Mouse (Mus musculus) stomach, embryonic 14.5 days (tissue): Measurements from ENCODE around the gene Helt. TPM values are rescaled to one million over a fixed set of nuclear protein-coding genes. Genes with fewer than 3 reads are reported as not detected.

Experiments used
- ATAC-seq: fragments of 200-750 bp; cut with Nextera tagmentation; 2 replicates; pipeline ENCODE4 v1.8.0; 2017; ENCODE audit warnings: low read depth, moderate TSS enrichment; ENCODE audit not compliant: insufficient number of reproducible peaks, insufficient read depth, low FRiP score
- H3K27ac ChIP-seq: fragments of 300-500 bp; sonication (generic); 2 replicates; pipeline ENCODE4 v1.5.1; 2014; ENCODE audit warnings: mild to moderate bottlenecking, low read length, moderate library complexity, mixed read lengths
- H3K27me3 ChIP-seq: fragments of 300-500 bp; sonication (generic); 2 replicates; pipeline ENCODE4 v1.6.1; 2014; ENCODE audit warnings: low read length, control low read depth, mixed read lengths; ENCODE audit not compliant: control insufficient read depth, insufficient read depth
- H3K36me3 ChIP-seq: fragments of 300-500 bp; sonication (generic); 2 replicates; pipeline ENCODE4 v1.6.1; 2014; ENCODE audit warnings: mild to moderate bottlenecking, control low read depth, low read length, moderate library complexity, mixed read lengths; ENCODE audit not compliant: control insufficient read depth, insufficient read depth
- H3K4me1 ChIP-seq: fragments of 300-500 bp; sonication (generic); 2 replicates; pipeline ENCODE4 v1.6.1; 2014; ENCODE audit warnings: low read length, control low read depth, mixed read lengths; ENCODE audit not compliant: control insufficient read depth, insufficient read depth
- H3K4me2 ChIP-seq: fragments of 300-500 bp; sonication (generic); replicated peaks from 2 replicates; pipeline ENCODE4 v1.6.1; 2014; ENCODE audit warnings: low read depth, low read length, control low read depth
- H3K4me3 ChIP-seq: fragments of 300-500 bp; sonication (generic); 2 replicates; pipeline ENCODE4 v1.5.1; 2014; ENCODE audit warnings: low read depth, low read length, control low read depth
- H3K9ac ChIP-seq: fragments of 300-500 bp; sonication (generic); replicated peaks from 2 replicates; pipeline ENCODE4 v1.6.1; 2014; ENCODE audit warnings: low read depth, mild to moderate bottlenecking, control low read depth, low read length, moderate library complexity, mixed read lengths
- H3K9me3 ChIP-seq: fragments of 300-500 bp; sonication (generic); 2 replicates; pipeline ENCODE4 v1.6.1; 2016; ENCODE audit warnings: low read depth, low read length, control low read depth; ENCODE audit not compliant: control insufficient read depth
- WGBS: fragments of 180-500 bp; shearing (Covaris S2); extraction: QIAGEN DNeasy Blood & Tissue Kit; methylation state at CpG from one replicate; pipeline ENCODE4 v1.1.7; 2014; 5-methylcytosine and 5-hydroxymethylcytosine counted together
- polyA plus RNA-seq: library from polyadenylated mRNA; unstranded; fragments of >200 nt; fragmentation: Nextera tagmentation; extraction: Ambion mirVana; gene quantifications from 2 replicates; pipeline ENCODE4 v1.2.1, GENCODE M21; 2014

Gene Helt
- not detected in 2 replicates for polyA plus RNA-seq

DNA sequence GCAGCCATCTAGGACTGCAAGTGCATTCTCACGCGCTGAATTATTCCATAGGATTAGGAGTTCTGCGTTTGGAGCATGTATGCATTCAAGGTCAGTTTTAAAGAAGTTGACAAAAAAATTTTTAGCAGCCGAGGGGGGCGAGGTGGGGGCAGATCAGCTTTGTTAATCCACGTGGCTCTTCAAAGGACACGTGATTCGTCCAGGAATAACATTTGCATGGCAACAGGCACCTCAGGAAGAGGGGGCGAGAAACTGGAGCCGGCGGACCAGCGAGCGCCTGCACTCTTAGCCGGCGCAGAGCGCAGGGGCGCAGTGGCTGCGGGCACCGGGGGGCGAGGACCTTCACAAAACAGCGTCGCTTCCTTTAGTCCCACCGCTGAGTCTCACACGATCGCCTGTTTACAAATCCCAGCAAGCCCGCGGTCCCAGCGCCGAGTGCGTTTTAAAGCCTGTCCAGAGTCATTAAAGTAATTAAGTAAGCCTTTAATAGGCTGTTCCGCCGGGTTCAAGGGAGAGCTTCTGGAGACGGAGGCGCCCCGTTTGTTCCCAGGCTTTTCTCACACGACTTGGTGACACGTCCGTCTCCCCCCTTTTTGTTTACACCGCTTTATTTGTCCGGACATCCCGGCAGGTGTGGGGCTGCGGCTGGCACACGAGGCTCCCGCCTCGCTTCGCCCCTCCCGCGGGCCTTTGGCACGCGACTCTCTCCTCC is at the start of gene Helt:
Gene Helt (minus strand): TSS at position 491 of the 712 bp plus-strand sequence.
- Histone ChIP-seq H3K9me3 (no peaks in the 10 kb centered on the region), H3K27ac (no peak within 1 kb of the TSS), H3K4me1 (peaks cover 3% of the 10 kb centered on the region; the same call in 1 of the 2 replicates), H3K4me2 (no peak within 1 kb of the TSS), H3K4me3 (no peak within 1 kb of the TSS), H3K27me3 (peaks cover 68% of the 10 kb centered on the region), H3K9ac (no peak within 1 kb of the TSS; the same call in 1 of the 2 replicates), H3K36me3 (no peaks in the 10 kb centered on the region)
- 1% methylated on average over 50 of the region's 50 CpGs for WGBS
- no peak for ATAC-seq

DNA sequence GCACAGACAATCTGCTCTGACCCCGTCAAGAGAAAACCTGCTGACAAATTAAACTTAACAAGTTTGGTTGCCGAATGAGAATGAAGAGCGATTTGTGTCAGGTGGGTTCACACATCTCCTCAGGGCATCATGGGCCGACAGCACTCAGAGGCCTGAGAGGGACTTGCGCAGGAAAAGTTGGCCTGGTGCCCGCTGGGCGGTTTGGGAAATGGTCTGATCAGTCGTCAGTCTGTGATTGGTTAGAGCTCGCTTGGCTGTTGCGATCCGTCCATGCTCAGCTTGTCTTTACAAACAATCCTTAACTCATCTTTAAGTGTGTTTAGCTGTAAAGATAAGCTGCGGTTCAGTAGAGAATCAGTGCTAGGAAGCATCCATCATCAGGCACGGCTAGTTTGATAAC is 47.8 kb upstream of the Helt start:
- Histone ChIP-seq H3K4me1 (no peaks in the 10 kb centered on the region), H3K9me3 (no peaks in the 10 kb centered on the region), H3K27ac (no peak overlapping the region), H3K4me3 (no peak overlapping the region), H3K27me3 (no peaks in the 10 kb centered on the region), H3K36me3 (no peaks in the 10 kb centered on the region), H3K9ac (no peak overlapping the region), H3K4me2 (0 out of 2 replicates have a peak overlapping the region, but pooled peaks have one; percentile 13)
- ATAC-seq: no peak
- 46% methylated on average over 13 of the region's 13 CpGs for whole genome bisulfite sequencing

DNA sequence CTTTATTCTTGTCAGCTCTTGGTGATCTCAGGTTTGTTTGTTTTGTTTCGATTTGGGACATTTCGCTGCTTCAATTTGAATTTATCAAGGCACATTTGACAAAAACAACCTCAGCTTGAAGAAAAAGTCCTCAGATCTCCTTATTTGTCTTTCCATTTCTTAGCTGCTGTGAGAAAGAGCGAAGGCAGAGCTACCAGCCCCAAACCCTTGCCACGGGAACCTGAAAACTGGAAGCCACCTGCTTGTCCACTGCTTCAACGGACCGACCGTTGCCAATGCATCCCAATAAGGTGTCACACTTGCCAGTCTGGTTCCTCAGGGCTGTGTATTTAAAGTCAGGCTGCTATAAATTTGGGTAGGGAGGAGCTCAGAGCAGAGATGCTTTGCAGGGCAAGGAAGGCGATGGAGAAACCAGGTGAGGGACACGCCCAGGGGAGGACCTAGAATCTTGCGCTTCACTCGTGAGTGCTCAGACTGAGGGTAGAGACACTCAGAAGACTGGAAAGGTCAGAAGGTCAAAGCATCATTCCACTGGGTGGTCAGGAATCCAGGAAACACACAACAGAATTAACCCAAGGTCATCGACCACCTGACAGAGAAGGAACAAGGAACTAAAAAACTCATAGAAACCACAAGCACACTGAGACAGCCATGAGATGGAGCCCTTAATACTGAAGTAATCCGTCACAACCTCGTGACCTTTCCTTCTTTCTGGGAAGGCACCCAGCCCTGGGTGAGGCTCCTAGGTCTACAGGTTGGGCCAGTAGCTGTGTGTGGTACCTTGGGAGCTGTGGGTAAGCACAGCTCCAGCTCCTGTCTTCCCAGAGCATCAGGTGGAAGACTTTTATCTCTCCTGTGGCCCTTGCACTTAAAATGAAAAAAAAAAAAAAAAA is 46.2 kb upstream of the Helt start:
- no peak for ATAC-seq
- Histone ChIP-seq H3K4me2 (no peak overlapping the region), H3K9ac (no peak overlapping the region), H3K36me3 (no peaks in the 10 kb centered on the region), H3K27ac (no peak overlapping the region), H3K27me3 (no peaks in the 10 kb centered on the region), H3K4me3 (no peak overlapping the region), H3K9me3 (no peaks in the 10 kb centered on the region), H3K4me1 (no peaks in the 10 kb centered on the region)
- WGBS: 66% methylated on average over 14 of the region's 14 CpGs

DNA sequence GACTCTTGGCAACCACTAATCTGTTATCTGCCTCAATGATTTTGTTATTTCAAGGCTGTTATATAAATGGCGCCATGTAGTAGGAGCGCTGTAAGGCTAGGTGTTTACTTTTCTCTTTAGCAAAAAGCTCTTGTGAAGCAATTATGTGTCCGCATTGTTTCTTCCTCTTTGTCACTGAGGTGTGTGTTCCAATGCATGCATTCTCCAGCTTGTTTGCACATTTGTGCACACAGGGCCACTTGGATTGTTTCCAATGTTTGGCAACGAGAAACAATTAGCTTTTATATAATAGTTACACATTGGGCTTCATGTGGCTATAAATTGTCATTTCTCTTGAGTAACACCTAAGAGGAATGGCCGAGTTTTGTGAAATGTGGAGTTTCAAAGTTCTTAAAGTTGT is 44.8 kb upstream of the Helt start:
- Histone ChIP-seq H3K4me1 (no peaks in the 10 kb centered on the region), H3K4me3 (no peak overlapping the region), H3K27me3 (no peaks in the 10 kb centered on the region), H3K36me3 (no peaks in the 10 kb centered on the region), H3K9ac (no peak overlapping the region), H3K4me2 (no peak overlapping the region), H3K27ac (no peak overlapping the region), H3K9me3 (no peaks in the 10 kb centered on the region)
- ATAC-seq: no peak
- WGBS: 68% methylated on average over 5 of the region's 5 CpGs

DNA sequence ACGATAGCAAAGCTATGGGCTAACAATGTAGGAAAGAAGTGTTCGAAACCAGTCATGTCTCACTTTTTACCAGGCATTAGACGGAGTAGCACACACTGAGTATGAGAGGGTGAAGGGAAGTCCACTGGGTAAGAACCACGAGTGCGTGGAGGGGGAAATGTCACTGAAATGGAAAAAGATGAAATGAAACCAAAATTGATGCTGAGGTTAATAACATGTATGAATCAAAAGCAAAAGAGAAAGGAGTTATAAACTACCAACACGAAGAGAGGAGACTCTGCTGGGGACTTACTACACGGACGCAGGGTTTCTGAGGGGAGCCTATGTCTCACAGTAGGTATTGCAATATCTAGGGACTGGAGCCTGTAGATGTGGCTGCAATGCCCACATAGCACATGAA is 41.9 kb upstream of the Helt start:
- H3K9me3 ChIP-seq: no peaks in the 10 kb centered on the region
- ATAC-seq: no peak
- no peak overlapping the region for H3K9ac ChIP-seq
- H3K4me1 ChIP-seq: no peaks in the 10 kb centered on the region
- no peaks in the 10 kb centered on the region for H3K36me3 ChIP-seq
- H3K4me3 ChIP-seq: no peak overlapping the region
- no peak overlapping the region for H3K27ac ChIP-seq
- WGBS: 86% methylated on average over 8 of the region's 8 CpGs
- no peak overlapping the region for H3K4me2 ChIP-seq
- no peaks in the 10 kb centered on the region for H3K27me3 ChIP-seq

DNA sequence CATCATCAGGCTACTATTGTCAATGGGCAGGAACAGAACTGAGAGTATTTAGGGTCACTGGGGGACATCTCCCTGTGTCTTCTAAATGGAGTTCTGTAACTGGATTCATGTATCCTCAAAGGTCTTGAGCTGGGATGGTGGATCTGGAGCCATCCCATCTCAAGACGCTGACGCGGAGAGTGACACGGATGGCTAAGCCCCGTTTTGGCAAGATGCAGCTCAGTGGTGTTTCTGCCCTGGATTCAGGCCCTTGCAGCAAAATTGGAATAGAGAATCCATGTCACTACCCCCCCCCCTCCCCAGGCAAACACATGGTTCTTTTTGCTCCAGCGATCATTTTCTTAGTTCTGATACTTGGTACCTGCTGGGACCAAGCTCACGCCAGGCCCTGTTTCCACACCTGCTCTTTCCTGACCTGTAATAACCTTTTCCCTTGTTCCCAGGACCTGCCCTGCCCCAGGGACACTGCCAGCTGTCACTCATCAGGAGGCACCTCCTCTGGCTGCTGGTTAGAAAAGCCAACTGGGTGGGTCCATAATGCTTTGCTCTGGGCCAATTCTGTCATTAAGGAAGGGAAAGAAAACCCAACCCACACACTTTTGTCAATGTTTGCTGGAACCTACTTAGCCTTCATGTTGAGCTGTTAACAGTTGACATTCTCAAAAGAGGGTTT is 38.1 kb upstream of the Helt start:
- H3K4me3 ChIP-seq: no peak overlapping the region
- no peaks in the 10 kb centered on the region for H3K27me3 ChIP-seq
- ATAC-seq: no peak
- H3K4me1 ChIP-seq: no peaks in the 10 kb centered on the region
- no peak overlapping the region for H3K27ac ChIP-seq
- no peaks in the 10 kb centered on the region for H3K36me3 ChIP-seq
- no peak overlapping the region for H3K4me2 ChIP-seq
- 89% methylated on average over 7 of the region's 7 CpGs for WGBS
- H3K9ac ChIP-seq: no peak overlapping the region
- no peaks in the 10 kb centered on the region for H3K9me3 ChIP-seq

DNA sequence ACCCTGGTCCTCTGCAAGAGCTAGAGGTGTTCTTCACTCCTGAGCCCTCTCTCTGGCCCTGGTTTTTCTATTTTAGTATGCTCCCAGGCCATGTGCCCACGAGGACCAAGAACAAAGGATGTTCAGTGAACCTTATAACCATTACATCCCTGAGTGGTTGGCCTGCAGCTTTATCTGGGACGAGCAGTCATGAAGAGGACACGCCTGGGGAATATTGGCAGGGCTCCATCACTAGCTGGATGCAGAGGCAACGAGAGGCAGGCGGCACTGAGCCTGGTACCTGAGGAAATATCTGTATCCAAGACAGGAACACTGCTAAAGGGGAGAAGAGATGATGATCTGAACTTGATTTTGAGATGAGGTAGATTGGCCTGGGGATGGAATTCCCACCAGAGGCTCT is 37.3 kb upstream of the Helt start:
- Histone ChIP-seq H3K27ac (no peak overlapping the region), H3K9me3 (no peaks in the 10 kb centered on the region), H3K4me1 (no peaks in the 10 kb centered on the region), H3K4me2 (no peak overlapping the region), H3K36me3 (no peaks in the 10 kb centered on the region), H3K27me3 (no peaks in the 10 kb centered on the region), H3K9ac (no peak overlapping the region), H3K4me3 (no peak overlapping the region)
- no peak for ATAC-seq
- 86% methylated on average over 5 of the region's 5 CpGs for WGBS

DNA sequence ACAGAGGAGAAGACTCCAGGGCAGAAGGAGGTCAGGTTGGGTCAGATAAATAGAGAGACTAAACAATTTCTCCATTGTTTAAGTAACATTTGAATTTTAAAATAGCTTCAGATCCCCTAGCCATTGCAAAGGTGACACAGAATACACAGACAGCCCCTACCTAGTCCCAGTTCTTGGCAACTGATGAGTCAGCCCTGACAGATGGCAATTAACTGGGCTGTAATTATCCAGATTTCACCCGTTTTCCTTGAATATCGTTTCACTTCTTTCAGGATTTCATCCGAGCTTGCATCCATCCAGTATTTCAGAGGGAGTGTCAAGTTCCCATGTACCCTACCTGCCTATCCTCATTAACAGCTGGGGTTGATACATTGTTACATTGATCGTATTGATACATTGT is 34.9 kb upstream of the Helt start:
- Histone ChIP-seq H3K4me1 (no peaks in the 10 kb centered on the region), H3K27me3 (no peaks in the 10 kb centered on the region), H3K4me2 (no peak overlapping the region), H3K9ac (no peak overlapping the region), H3K4me3 (no peak overlapping the region), H3K36me3 (no peaks in the 10 kb centered on the region), H3K27ac (no peak overlapping the region), H3K9me3 (peaks cover 6% of the 10 kb centered on the region; the same call in 1 of the 2 replicates)
- no peak for ATAC-seq
- WGBS: 78% methylated on average over 4 of the region's 4 CpGs
